Mouse (Mus musculus) ES-E14 (cell line): ENCODE data around the gene Nme2.

Experiments
- CHD2 ChIP-seq: IDR thresholded peaks from 2 replicates; pipeline ENCODE4 v1.6.1; 2014; ENCODE audit warnings: mild to moderate bottlenecking, low read depth, low read length, inconsistent platforms
- HCFC1 ChIP-seq: IDR thresholded peaks from 2 replicates; pipeline ENCODE4 v1.6.1; 2012; ENCODE audit warnings: low read length, inconsistent platforms, borderline replicate concordance; ENCODE audit not compliant: insufficient read depth
- MAFK ChIP-seq: IDR thresholded peaks from 2 replicates; pipeline ENCODE4 v1.6.1; 2014; ENCODE audit warnings: mild to moderate bottlenecking, low read depth, low read length, inconsistent platforms; ENCODE audit not compliant: insufficient read depth
- ZC3H11A ChIP-seq: IDR thresholded peaks from 2 replicates; pipeline ENCODE4 v1.6.1; 2012; ENCODE audit warnings: low read depth, mild to moderate bottlenecking, inconsistent platforms, low read length, borderline replicate concordance
- ZNF384 ChIP-seq: IDR thresholded peaks from 2 replicates; pipeline ENCODE4 v1.6.1; 2012; ENCODE audit warnings: low read depth, low read length, inconsistent platforms

DNA sequence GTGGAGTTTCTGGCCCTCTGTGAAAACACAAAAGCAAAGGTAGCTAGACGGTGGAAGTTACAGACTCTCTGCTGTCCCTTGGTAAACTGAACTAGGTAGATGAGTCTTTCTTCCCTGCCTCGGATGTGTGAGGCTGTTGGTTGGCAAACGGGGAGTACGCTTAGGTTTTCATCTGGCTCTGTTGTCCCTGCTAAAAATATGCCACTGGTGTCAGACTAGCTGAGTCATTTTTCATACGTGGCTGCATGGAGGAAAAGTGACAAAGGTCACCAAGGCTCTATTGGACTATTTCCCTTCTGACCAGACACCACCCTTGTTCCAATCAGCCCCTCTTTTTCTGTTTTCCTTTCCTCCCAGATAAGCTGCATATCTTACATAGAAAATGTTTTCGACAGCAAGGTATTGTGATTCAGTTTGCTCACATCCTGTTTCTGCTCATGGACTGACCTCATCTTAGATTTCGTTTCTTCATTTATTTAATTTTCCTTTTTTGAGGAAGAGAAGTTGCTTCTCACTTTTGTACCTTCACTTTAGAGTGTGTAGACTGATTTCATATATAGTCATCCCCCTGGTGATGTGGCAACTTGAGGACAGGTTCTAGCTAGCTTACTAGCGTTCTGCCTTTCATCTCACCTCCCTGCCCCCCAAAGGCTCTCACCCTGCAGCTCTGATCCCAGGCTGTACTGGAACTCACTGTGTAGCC is 31.7 kb upstream of the Nme2 start:
- TF ChIP-seq ZC3H11A, result no peak
- TF ChIP-seq CHD2, result no peak
- no peak for TF ChIP-seq ZNF384
- no peak for TF ChIP-seq HCFC1
- no peak for TF ChIP-seq MAFK
